Mouse (Mus musculus): ENCODE measurements around the gene Ubtd1. TPM values are rescaled to one million over a fixed set of nuclear protein-coding genes. Genes with fewer than 3 reads are reported as not detected.

The Ubtd1 gene
- polyA plus RNA-seq (2015; fragmentation: Nextera tagmentation; extraction: Ambion mirVana): 13.8 and 14.5 TPM in 2 replicates

DNA sequence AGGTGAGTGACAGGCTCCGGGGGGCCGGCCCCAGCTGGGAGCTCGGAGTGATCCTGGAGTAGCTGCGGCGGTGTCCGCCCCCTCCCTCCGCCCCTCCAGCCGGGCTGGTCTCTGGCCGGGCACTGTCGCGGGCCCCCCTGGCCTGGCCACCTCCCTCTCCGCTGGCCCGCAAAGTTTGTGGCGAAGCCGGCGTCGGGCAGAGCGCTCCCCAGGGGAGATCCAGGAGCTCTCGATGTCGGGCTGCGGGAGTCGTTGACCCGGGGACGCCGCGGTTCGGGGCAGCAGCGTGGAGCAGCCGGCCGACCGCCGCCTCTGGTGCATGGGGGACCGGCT is at the start of gene Ubtd1:
Ubtd1 (plus strand) TSS at position 169 of the 333 bp plus-strand sequence.
- WGBS: 0% methylated on average over 26 of the region's 33 CpGs
- peak within 1 kb of the TSS; percentile 93 for H3K27ac ChIP-seq (ENCODE audit: low read length)
- H3K36me3 ChIP-seq (ENCODE audit: control insufficient read depth, insufficient read depth, low read length): no peaks in the 10 kb centered on the region
- peak within 1 kb of the TSS; percentile 88 for H3K9ac ChIP-seq (ENCODE audit: low read length)
- no peaks in the 10 kb centered on the region for H3K9me3 ChIP-seq (ENCODE audit: control insufficient read depth, low read length)
- no peak for ATAC-seq (ENCODE audit: low read depth)
- peak within 1 kb of the TSS; percentile 92 for H3K4me2 ChIP-seq (ENCODE audit: low read depth, low read length)
- H3K27me3 ChIP-seq (ENCODE audit: control insufficient read depth, insufficient read depth, low read depth, low read length): peaks cover 3% of the 10 kb centered on the region; the same call in 1 of the 2 replicates
- peak within 1 kb of the TSS; percentile 96 for H3K4me3 ChIP-seq (ENCODE audit: low read length)
- peaks cover 22% of the 10 kb centered on the region for H3K4me1 ChIP-seq (replicated peaks; ENCODE audit: control insufficient read depth, insufficient read depth, low read length)

- Histone ChIP-seq H3K36me3 (ENCODE audit: control insufficient read depth, insufficient read depth, low read length) (peaks cover 4% of the 10 kb centered on the region; the same call in 1 of the 2 replicates), H3K27me3 (ENCODE audit: control insufficient read depth, insufficient read depth, low read depth, low read length) (no peaks in the 10 kb centered on the region), H3K4me3 (ENCODE audit: low read length) (peak overlapping the region; percentile 96), H3K9me3 (ENCODE audit: control insufficient read depth, low read length) (no peaks in the 10 kb centered on the region), H3K4me1 (replicated peaks; ENCODE audit: control insufficient read depth, insufficient read depth, low read length) (peaks cover 15% of the 10 kb centered on the region), H3K27ac (ENCODE audit: low read length) (peak overlapping the region; percentile 55), H3K4me2 (ENCODE audit: low read depth, low read length) (peak overlapping the region; percentile 90), H3K9ac (ENCODE audit: low read length) (peak overlapping the region; percentile 78)
- ATAC-seq (ENCODE audit: low read depth): peak; percentile 18; the same call in 1 of the 2 replicates
- under 1% methylated on average over 28 of the region's 28 CpGs for WGBS
Observed at GRCm38 (mm10) chr19:41932686-41933085, 48.9 kb upstream of the Ubtd1 start.

DNA sequence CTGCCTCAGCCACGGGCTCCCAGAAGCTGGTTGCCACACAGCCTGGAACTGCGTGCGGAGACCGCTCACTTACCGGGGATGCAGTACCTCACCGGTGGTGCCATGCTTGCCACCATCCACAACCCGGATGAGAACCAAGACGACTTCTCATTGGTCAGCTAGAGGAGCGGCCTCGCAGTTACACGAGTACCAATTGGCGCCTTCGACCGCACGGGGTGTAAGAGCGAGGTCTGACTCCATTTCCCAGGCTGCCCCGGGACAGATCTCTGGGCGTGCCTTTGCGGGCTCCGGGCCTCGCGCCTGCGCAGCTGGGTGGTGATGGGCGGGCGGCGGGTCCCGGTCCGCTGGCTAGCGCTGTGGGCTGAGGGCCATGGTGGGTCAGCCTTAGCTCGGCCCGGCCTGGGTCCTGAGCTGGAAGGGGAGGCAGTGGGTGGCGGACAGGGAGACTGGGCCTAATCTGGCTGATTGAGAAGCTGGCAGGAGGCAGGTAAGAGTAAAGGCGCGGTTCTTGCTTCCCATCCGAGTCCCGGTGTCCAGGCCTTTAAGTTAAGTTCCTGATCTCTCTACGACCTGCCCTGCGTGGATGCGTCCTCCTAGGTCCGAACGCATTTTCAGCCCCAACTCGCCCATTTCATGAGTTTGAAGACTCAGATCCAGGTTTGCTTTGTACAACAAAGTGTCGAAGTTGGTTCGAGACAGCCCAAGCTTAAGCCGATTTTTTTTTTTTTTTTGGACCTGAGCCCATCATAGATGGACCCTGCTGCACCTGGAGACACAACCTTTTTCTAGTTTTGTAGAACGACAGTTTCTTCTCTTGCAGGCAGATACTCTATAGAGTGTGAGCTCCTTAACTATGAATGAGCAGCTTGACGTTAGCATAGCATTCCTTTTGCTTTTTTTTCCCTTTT is 48.1 kb upstream of the Ubtd1 start, which contains the start of the genes Exosc1 and Zdhhc16:
Exosc1 (minus strand) TSS at position 245 of the 908 bp plus-strand sequence.
Zdhhc16 (plus strand) TSS at position 302 of the 908 bp plus-strand sequence.
- under 1% methylated on average over 47 of the region's 47 CpGs for WGBS
- Histone ChIP-seq H3K36me3 (ENCODE audit: control insufficient read depth, insufficient read depth, low read length) (peaks cover 8% of the 10 kb centered on the region), H3K4me3 (ENCODE audit: low read length) (peak within 1 kb of the TSS; percentile 96), H3K27me3 (ENCODE audit: control insufficient read depth, insufficient read depth, low read depth, low read length) (no peaks in the 10 kb centered on the region), H3K4me2 (ENCODE audit: low read depth, low read length) (peak within 1 kb of the TSS; percentile 90), H3K9ac (ENCODE audit: low read length) (peak within 1 kb of the TSS; percentile 89), H3K4me1 (replicated peaks; ENCODE audit: control insufficient read depth, insufficient read depth, low read length) (peaks cover 15% of the 10 kb centered on the region), H3K9me3 (ENCODE audit: control insufficient read depth, low read length) (no peaks in the 10 kb centered on the region), H3K27ac (ENCODE audit: low read length) (peak within 1 kb of the TSS; percentile 55)
- peak; percentile 100 for ATAC-seq (ENCODE audit: low read depth)

GRCm38 (mm10) chr19:41934124-41934523 is 47.4 kb upstream of the Ubtd1 start:
- peak overlapping the region; percentile 89 for H3K9ac ChIP-seq (ENCODE audit: low read length)
- peak overlapping the region; percentile 72 for H3K4me2 ChIP-seq (ENCODE audit: low read depth, low read length)
- 31% methylated on average over 6 of the region's 6 CpGs for WGBS
- H3K9me3 ChIP-seq (ENCODE audit: control insufficient read depth, low read length): no peaks in the 10 kb centered on the region
- ATAC-seq (ENCODE audit: low read depth): no peak
- H3K27ac ChIP-seq (ENCODE audit: low read length): no peak overlapping the region
- no peaks in the 10 kb centered on the region for H3K27me3 ChIP-seq (ENCODE audit: control insufficient read depth, insufficient read depth, low read depth, low read length)
- H3K4me3 ChIP-seq (ENCODE audit: low read length): peak overlapping the region; percentile 96
- H3K4me1 ChIP-seq (replicated peaks; ENCODE audit: control insufficient read depth, insufficient read depth, low read length): peaks cover 15% of the 10 kb centered on the region
- peaks cover 6% of the 10 kb centered on the region for H3K36me3 ChIP-seq (ENCODE audit: control insufficient read depth, insufficient read depth, low read length)

- no peak for ATAC-seq (ENCODE audit: low read depth)
- peaks cover 15% of the 10 kb centered on the region for H3K4me1 ChIP-seq (replicated peaks; ENCODE audit: control insufficient read depth, insufficient read depth, low read length)
- H3K9me3 ChIP-seq (ENCODE audit: control insufficient read depth, low read length): no peaks in the 10 kb centered on the region
- WGBS: 76% methylated on average over 1 of the region's 1 CpGs
- H3K27ac ChIP-seq (ENCODE audit: low read length): no peak overlapping the region
- H3K27me3 ChIP-seq (ENCODE audit: control insufficient read depth, insufficient read depth, low read depth, low read length): no peaks in the 10 kb centered on the region
- H3K9ac ChIP-seq (ENCODE audit: low read length): no peak overlapping the region
- H3K4me2 ChIP-seq (ENCODE audit: low read depth, low read length): no peak overlapping the region
- peaks cover 14% of the 10 kb centered on the region for H3K36me3 ChIP-seq (ENCODE audit: control insufficient read depth, insufficient read depth, low read length)
- no peak overlapping the region for H3K4me3 ChIP-seq (ENCODE audit: low read length)
Observed at GRCm38 (mm10) chr19:41935921-41936320, 45.6 kb upstream of the Ubtd1 start.

DNA sequence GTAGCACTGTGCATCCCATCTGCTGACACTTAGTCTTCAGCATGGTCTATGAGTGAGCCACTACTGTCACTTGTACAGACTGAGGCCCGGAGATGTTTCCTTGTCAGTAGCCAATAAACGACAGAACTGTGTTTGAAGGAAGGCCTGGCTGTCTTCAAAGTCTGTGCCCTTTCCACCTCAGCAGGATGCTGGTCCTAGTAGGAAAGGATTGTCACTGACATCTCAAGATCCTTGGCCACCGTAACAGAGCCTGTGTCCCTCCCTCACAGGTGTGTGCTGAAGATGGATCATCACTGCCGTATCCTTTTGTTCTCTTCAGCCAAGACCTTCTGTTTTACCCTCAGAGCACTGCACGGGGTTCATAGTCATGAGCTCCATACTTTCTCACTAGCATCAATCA is 43.0 kb upstream of the Ubtd1 start:
- peaks cover 9% of the 10 kb centered on the region for H3K4me1 ChIP-seq (replicated peaks; ENCODE audit: control insufficient read depth, insufficient read depth, low read length)
- no peak overlapping the region for H3K4me3 ChIP-seq (ENCODE audit: low read length)
- peaks cover 29% of the 10 kb centered on the region for H3K36me3 ChIP-seq (ENCODE audit: control insufficient read depth, insufficient read depth, low read length)
- H3K9me3 ChIP-seq (ENCODE audit: control insufficient read depth, low read length): no peaks in the 10 kb centered on the region
- no peak overlapping the region for H3K9ac ChIP-seq (ENCODE audit: low read length)
- no peak overlapping the region for H3K27ac ChIP-seq (ENCODE audit: low read length)
- H3K4me2 ChIP-seq (ENCODE audit: low read depth, low read length): no peak overlapping the region
- WGBS: 82% methylated on average over 5 of the region's 5 CpGs
- H3K27me3 ChIP-seq (ENCODE audit: control insufficient read depth, insufficient read depth, low read depth, low read length): no peaks in the 10 kb centered on the region
- ATAC-seq (ENCODE audit: low read depth): no peak

DNA sequence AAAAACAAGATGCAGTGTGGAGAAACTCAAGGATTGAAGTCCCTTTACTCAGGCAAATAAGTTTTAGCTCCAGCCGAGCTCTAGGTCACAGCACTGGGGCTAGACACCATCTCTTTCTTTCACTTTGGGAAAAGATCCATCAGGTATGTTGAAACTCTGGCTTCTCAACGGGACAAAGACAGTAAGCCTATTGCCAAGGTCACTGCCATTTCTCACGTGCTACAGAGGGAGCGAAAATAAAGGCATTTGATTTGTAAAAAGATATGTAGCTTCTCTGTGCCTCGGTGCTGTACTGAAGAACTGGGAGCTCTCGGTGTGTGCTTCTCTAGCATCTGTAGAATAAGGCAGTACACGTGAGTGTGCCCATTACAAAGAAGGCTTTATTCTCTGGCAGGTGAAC is 37.7 kb upstream of the Ubtd1 start:
- H3K9me3 ChIP-seq (ENCODE audit: control insufficient read depth, low read length): no peaks in the 10 kb centered on the region
- no peak overlapping the region for H3K27ac ChIP-seq (ENCODE audit: low read length)
- no peak overlapping the region for H3K4me3 ChIP-seq (ENCODE audit: low read length)
- H3K4me2 ChIP-seq (ENCODE audit: low read depth, low read length): no peak overlapping the region
- H3K9ac ChIP-seq (ENCODE audit: low read length): no peak overlapping the region
- no peak for ATAC-seq (ENCODE audit: low read depth)
- no peaks in the 10 kb centered on the region for H3K4me1 ChIP-seq (replicated peaks; ENCODE audit: control insufficient read depth, insufficient read depth, low read length)
- peaks cover 58% of the 10 kb centered on the region for H3K36me3 ChIP-seq (ENCODE audit: control insufficient read depth, insufficient read depth, low read length)
- WGBS: 83% methylated on average over 7 of the region's 7 CpGs
- no peaks in the 10 kb centered on the region for H3K27me3 ChIP-seq (ENCODE audit: control insufficient read depth, insufficient read depth, low read depth, low read length)

GRCm38 (mm10) chr19:41952287-41952686 is 29.3 kb upstream of the Ubtd1 start:
- no peak overlapping the region for H3K27ac ChIP-seq (ENCODE audit: low read length)
- H3K4me3 ChIP-seq (ENCODE audit: low read length): no peak overlapping the region
- WGBS: 73% methylated on average over 4 of the region's 4 CpGs
- H3K4me2 ChIP-seq (ENCODE audit: low read depth, low read length): no peak overlapping the region
- H3K9ac ChIP-seq (ENCODE audit: low read length): no peak overlapping the region
- ATAC-seq (ENCODE audit: low read depth): no peak
- H3K4me1 ChIP-seq (replicated peaks; ENCODE audit: control insufficient read depth, insufficient read depth, low read length): no peaks in the 10 kb centered on the region
- H3K36me3 ChIP-seq (ENCODE audit: control insufficient read depth, insufficient read depth, low read length): peaks cover 48% of the 10 kb centered on the region
- H3K9me3 ChIP-seq (ENCODE audit: control insufficient read depth, low read length): no peaks in the 10 kb centered on the region
- H3K27me3 ChIP-seq (ENCODE audit: control insufficient read depth, insufficient read depth, low read depth, low read length): no peaks in the 10 kb centered on the region

DNA sequence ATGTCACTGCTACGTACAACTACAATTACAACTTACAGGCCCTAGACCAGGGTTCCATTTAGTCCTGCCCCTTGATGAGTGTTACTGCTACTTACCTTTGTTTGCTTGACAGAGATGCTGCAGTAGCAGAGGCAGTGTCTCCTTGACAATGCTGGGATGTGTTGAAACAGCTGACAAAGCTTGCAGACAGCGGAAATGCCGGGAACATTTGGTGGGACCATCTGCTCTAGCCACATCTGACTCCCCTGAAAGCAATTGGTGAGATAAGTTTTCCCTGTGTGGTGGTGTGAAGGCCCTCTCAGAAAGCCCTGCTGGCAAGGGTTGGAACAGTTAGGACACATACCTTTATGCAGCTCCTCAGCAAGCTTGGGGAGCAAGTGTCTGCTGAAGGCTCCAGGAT is 28.0 kb upstream of the Ubtd1 start:
- WGBS: 91% methylated on average over 3 of the region's 3 CpGs
- Histone ChIP-seq H3K27me3 (ENCODE audit: control insufficient read depth, insufficient read depth, low read depth, low read length) (no peaks in the 10 kb centered on the region), H3K36me3 (ENCODE audit: control insufficient read depth, insufficient read depth, low read length) (peaks cover 51% of the 10 kb centered on the region), H3K9ac (ENCODE audit: low read length) (no peak overlapping the region), H3K4me2 (ENCODE audit: low read depth, low read length) (no peak overlapping the region), H3K4me1 (replicated peaks; ENCODE audit: control insufficient read depth, insufficient read depth, low read length) (no peaks in the 10 kb centered on the region), H3K27ac (ENCODE audit: low read length) (no peak overlapping the region), H3K4me3 (ENCODE audit: low read length) (no peak overlapping the region), H3K9me3 (ENCODE audit: control insufficient read depth, low read length) (no peaks in the 10 kb centered on the region)
- no peak for ATAC-seq (ENCODE audit: low read depth)
